Mouse (Mus musculus): Measurements from ENCODE around the gene Gabra6. TPM values are rescaled to one million over a fixed set of nuclear protein-coding genes. Genes with fewer than 3 reads are reported as not detected.

The Gabra6 gene
- not detected in 2 replicates for polyA plus RNA-seq (2012; rRNA removed)

DNA sequence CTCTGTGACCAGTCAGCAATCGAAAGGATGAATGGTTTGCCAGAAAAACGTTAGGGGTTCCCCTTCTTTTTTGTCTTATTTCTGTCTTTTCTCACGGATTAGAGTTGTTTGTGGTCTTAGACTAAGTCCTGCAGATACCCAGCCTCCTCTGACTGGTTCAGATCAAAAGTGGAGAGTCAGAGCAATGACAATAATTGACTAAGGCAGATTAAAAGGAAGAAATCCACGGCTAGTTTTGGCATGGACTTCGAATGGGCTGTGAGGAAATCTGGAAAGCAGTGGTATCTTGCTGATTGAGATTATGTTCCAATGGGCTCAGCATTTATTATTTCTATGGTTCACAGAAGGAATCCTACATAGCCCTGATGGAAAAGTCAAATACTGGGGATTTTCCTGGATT, at the start of gene Gabra6:
Gabra6 (minus strand) TSS at position 191 of the 400 bp plus-strand sequence.

Other genes starting within 250 kb of the Gabra6 start
- 0.05 and 0.07 TPM in 2 replicates for gene Gabra1, start 138.1 kb downstream of the Gabra6 start, polyA plus RNA-seq (2012; rRNA removed)
- gene Gabrb2, start 98.7 kb upstream of the Gabra6 start, polyA plus RNA-seq (2012; rRNA removed) = 0.06 TPM in 2 replicates